Mouse (Mus musculus): ENCODE data around the gene Camsap3.

Gene Camsap3

DNA sequence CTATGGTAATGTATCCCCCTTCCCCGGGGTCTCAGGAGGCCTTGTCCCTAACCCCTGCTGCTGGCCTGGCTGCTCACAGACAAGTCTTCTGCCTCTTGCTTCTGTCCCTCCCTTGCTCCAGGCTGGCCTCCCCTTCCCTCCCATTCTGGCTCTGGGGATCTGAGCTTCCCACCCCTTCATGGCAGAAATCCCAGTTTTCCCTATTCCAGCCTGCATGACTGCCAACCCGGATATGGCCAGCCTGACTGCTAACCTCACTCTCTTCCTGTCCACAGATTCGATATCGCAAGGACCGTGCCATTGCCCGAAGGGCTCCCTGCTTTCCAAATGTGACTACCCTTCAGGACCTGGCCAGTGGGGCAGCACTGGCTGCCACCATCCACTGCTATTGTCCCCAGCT lies 13.3 kb downstream of the Camsap3 start:
- peak; percentile 67 for DNase-seq (ENCODE audit: low read depth, low spot score)

GRCm38 (mm10) chr8:3603439-3603838 lies 16.3 kb downstream of the Camsap3 start:
- no peak for DNase-seq (ENCODE audit: low read depth, low spot score)

- no peak for DNase-seq (ENCODE audit: low read depth, low spot score)
Measured at GRCm38 (mm10) chr8:3606593-3606992, 19.5 kb downstream of the Camsap3 start.

GRCm38 (mm10) chr8:3607822-3608221 lies 20.7 kb downstream of the Camsap3 start:
- no peak for DNase-seq (ENCODE audit: low read depth, low spot score)

DNA sequence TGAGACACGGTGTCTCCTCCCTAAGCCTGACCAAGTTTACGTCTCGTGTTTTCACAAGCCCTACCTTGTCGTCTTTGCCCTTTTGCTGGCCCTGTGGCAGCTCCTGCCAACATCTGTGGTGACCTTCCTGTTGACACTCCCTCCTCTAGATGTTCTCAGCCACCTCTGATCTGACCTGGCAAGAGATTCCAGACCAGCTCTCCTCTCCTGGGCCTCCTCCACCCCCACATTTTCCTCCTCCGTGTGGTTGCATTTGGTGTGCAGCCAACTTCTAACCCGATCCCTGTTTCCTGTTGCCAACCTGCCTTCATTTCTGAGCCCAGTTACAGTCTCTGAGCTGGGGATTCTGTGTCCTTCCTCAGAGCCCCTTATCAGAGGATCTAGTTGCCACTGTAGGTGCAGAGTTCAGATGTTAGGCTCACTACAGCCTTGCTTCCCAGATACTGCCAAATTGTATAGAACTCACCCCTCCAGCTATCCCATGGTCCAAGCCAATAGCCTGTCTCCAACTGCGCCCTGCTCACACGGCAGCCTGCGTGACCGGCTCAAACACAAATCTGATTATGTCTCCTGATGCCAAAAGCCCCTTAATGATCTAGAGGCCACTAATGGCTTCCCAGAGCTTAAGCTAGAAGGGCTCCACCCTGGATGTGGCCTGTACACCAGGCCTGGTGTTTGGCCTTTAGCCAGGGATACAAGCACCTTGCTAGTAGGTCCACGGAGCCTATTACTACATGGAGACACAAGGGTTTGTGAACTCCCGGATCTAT lies 22.1 kb downstream of the Camsap3 start:
- DNase-seq (ENCODE audit: low read depth, low spot score): no peak

DNA sequence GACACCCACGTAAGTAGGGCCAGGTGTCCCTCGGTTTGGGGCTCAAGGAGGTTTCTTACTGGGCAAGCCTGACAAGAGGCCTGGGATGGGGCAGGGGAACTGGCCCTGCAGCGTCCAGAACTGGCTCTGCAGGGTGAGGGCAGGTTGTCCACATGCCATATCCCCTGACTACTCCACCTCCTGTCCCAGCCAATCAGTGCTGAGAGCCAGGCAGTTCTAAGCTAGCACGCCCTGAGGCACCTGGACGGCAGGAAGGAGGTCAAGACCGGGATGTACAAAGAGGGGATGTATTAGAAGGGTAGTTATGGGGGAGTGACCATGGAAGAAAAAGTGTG lies 22.7 kb downstream of the Camsap3 start:
- no peak for DNase-seq (ENCODE audit: low read depth, low spot score)

DNA sequence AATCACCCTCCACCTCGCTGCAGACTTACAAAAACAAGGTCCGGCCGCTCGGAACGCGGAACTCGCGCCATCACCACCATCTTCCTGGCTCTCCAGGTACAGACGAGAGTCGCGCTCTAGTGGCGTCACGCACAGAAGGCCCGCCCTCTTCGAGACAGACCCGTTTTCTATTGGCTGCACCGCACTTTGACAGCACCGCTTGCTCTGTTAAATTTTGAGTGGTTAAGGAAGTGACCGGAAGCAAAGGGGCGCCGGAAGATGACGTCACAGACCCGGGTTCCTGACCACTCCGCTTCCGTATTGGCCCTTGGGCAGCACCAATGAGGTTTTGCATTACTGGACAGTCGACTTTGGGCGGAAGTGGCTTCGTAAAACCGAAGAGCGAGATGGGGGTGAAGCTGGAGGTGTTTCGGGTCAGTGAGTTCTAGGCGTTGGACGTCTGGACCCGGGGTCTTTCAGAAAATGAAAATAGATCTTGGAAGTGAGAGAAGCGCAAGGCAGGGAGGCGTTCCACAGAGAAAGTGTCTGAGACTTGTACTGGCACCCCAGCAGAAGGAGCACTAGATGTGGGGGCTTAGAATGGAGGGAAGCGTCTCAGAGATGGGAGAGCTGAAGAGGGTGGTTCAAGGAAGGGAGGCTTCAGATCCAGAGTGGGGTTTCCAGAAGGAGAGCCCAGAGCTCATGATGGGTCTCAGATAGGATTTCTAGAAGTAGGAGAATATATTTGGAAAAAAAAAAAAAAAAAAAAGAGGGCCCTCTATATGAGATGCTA lies 34.3 kb downstream of the Camsap3 start, which contains the start of the genes Xab2 and Pet100:
Gene Xab2 (minus strand): TSS at position 118 of the 772 bp plus-strand sequence.
Gene Pet100 (plus strand): TSS at position 350 of the 772 bp plus-strand sequence.
- DNase-seq (ENCODE audit: low read depth, low spot score): peak; percentile 100

- DNase-seq (ENCODE audit: low read depth, low spot score): no peak
Measured at GRCm38 (mm10) chr8:3622119-3622518, 35.0 kb downstream of the Camsap3 start.

DNA sequence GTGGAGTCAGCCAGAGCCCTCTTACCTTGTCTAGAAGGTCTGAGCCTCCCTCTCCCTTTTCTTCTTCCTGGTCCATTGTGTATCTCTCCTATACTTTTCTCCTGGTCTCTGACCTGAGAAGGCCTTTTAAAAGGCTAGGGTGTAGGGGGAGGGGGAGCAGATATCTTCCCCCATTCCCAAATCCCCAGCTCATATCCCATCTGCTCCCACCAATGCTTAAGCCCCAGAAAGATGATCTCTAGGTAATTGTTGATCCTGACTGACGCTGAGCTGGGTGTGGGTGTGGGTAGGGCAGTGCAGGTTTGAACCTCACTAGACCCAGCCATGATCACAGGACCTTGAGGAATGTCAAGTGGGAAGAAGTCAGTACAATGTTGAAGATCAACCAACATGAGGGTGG lies 38.4 kb downstream of the Camsap3 start, which contains the start of gene Pcp2:
Gene Pcp2 (minus strand): TSS at position 101 of the 400 bp plus-strand sequence.
- DNase-seq (ENCODE audit: low read depth, low spot score): no peak

- DNase-seq (ENCODE audit: low read depth, low spot score): no peak
Measured at GRCm38 (mm10) chr8:3626971-3627370, 39.9 kb downstream of the Camsap3 start.

GRCm38 (mm10) chr8:3628014-3628413 lies 40.9 kb downstream of the Camsap3 start:
- DNase-seq (ENCODE audit: low read depth, low spot score): no peak

GRCm38 (mm10) chr8:3630647-3631477 lies 43.8 kb downstream of the Camsap3 start, which contains the start of gene Stxbp2:
Stxbp2 (plus strand) TSS chr8:3630955.
- no peak for DNase-seq (ENCODE audit: low read depth, low spot score)

DNA sequence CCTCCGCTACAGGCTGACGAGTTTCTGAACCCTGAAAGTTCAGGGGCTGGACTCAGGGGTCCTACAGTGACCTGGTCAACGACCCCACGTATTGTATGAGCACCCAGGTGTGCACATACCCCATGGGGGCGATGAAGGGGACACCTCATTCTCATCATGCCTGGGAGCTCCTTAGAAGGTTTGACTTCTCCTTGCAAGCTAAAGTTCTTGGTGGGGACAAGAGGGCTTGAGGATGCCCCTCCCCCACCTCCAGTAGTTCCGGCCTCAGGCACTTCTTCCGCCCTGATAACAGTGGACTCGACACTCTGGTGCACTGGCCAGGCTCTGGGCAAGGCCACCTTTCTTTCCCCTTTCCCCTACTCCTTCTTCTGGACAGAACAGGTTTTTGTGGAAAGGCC lies 44.4 kb downstream of the Camsap3 start:
- DNase-seq (ENCODE audit: low read depth, low spot score): no peak

GRCm38 (mm10) chr8:3645804-3646203 lies 58.7 kb downstream of the Camsap3 start:
- peak; percentile 25 for DNase-seq (ENCODE audit: low read depth, low spot score)

DNA sequence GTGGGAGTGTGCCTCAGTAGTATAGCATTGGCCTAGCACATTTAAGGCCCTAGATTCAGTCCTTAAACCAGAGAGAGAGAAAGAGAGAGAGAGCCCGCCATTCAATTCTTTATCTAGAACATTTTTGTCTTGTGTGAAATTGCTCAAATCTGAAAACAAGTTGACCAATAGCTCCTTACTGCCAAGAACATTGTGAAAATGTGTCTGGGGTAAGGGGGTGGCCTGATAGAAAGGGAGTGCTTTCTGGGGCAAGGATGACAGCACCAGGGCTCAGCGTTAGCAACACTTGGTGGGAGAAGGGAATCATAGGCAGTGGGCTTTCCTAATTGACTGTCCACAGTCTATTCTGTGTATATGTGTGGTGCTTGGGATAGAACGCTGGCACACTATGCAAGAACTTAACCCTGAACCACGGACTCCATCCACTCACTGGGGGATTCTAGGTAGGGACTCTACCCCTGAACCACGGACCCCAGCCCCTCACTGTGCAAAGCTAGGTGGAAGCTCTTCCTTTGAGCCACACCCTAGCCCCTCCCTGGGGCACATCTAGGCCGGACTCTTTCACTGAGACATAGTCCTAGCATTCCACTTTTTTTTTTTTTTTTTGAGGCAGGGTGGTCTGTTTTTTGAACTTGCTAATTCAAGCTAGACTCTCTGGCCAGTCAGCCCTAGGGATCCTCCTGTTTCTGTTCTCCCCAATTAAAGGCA lies 59.9 kb downstream of the Camsap3 start:
- DNase-seq (ENCODE audit: low read depth, low spot score): no peak

- DNase-seq (ENCODE audit: low read depth, low spot score): no peak
Measured at GRCm38 (mm10) chr8:3647561-3647960, 60.5 kb downstream of the Camsap3 start.

GRCm38 (mm10) chr8:3648268-3648667 lies 61.2 kb downstream of the Camsap3 start:
- DNase-seq (ENCODE audit: low read depth, low spot score): peak; percentile 22

DNA sequence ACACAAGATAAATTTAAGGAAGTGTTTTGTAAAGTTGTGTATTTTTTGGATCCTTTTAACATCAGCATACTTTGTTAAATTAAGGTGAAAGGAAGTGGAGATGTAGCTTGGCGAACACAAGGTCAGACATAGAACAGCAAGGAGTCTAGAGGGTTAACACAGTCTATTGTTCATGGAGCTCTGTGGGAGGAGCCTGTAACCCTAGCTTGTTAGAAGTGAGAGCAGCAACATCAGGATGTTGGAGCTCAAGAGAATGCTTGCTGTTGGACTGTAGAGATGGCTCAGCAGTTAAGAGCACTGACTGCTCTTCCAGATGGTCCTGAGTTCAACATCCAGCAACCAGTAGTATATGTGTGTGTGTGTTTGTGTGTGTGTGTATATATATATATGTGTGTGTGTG lies 61.9 kb downstream of the Camsap3 start:
- DNase-seq (ENCODE audit: low read depth, low spot score): no peak

- DNase-seq (ENCODE audit: low read depth, low spot score): no peak
Measured at GRCm38 (mm10) chr8:3652845-3653244, 65.8 kb downstream of the Camsap3 start.

- no peak for DNase-seq (ENCODE audit: low read depth, low spot score)
Measured at GRCm38 (mm10) chr8:3654726-3655508, 67.8 kb downstream of the Camsap3 start.

Measured in skeletal muscle tissue, adult 2 months (tissue).